Mouse (Mus musculus) limb, embryonic 11.5 days (tissue): ENCODE results near the gene 6030445D17Rik. TPM values are rescaled to one million over a fixed set of nuclear protein-coding genes. Genes with fewer than 3 reads are reported as not detected.

ENCODE experiments used
- ATAC-seq: fragments of 200-750 bp; cut with Nextera tagmentation; 2 replicates; pipeline ENCODE4 v1.8.0; 2017; ENCODE audit warnings: low read depth; ENCODE audit not compliant: insufficient number of reproducible peaks, low FRiP score, low TSS enrichment
- DNase-seq: peaks from one replicate; pipeline ENCODE4 v3.0.0-alpha.2; 2015; ENCODE audit warnings: low spot score
- H3K27ac ChIP-seq: fragments of 300-500 bp; sonication (generic); replicated peaks from 2 replicates; pipeline ENCODE4 v1.5.1; 2014; ENCODE audit warnings: low read depth, mild to moderate bottlenecking, low read length
- H3K27me3 ChIP-seq: fragments of 300-500 bp; sonication (generic); 2 replicates; pipeline ENCODE4 v1.6.1; 2014; ENCODE audit warnings: mild to moderate bottlenecking, low read length, mixed read lengths; ENCODE audit not compliant: control insufficient read depth, insufficient read depth
- H3K36me3 ChIP-seq: fragments of 300-500 bp; sonication (generic); 2 replicates; pipeline ENCODE4 v1.6.1; 2014; ENCODE audit warnings: mild to moderate bottlenecking, low read length, moderate library complexity, mixed read lengths; ENCODE audit not compliant: control insufficient read depth, insufficient read depth
- H3K4me1 ChIP-seq: fragments of 300-500 bp; sonication (generic); 2 replicates; pipeline ENCODE4 v1.6.1; 2014; ENCODE audit warnings: low read length, mixed read lengths; ENCODE audit not compliant: control insufficient read depth, insufficient read depth
- H3K4me2 ChIP-seq: fragments of 300-500 bp; sonication (generic); 2 replicates; pipeline ENCODE4 v1.6.1; 2014; ENCODE audit warnings: low read depth, mild to moderate bottlenecking, moderate library complexity; ENCODE audit not compliant: severe bottlenecking
- H3K4me3 ChIP-seq: fragments of 300-500 bp; sonication (generic); 2 replicates; pipeline ENCODE4 v1.5.1; 2014; ENCODE audit warnings: low read depth, low read length
- H3K9ac ChIP-seq: fragments of 300-500 bp; sonication (generic); 2 replicates; pipeline ENCODE4 v1.6.1; 2014; ENCODE audit warnings: mild to moderate bottlenecking, low read length
- H3K9me3 ChIP-seq: fragments of 300-500 bp; sonication (generic); 2 replicates; pipeline ENCODE4 v1.6.1; 2016; ENCODE audit warnings: low read length; ENCODE audit not compliant: control insufficient read depth
- WGBS: fragments of 180-500 bp; shearing (Covaris S2); extraction: QIAGEN DNeasy Blood & Tissue Kit; methylation state at CpG from one replicate; pipeline ENCODE4 v1.1.7; 2014; 5-methylcytosine and 5-hydroxymethylcytosine counted together
- polyA plus RNA-seq: library from polyadenylated mRNA; unstranded; fragments of >200 nt; fragmentation: Nextera tagmentation; extraction: Ambion mirVana; gene quantifications from 2 replicates; pipeline ENCODE4 v1.2.1, GENCODE M21; 2014

The 6030445D17Rik gene
- polyA plus RNA-seq, 1 experiment from 2014 or later: 0.08 TPM

DNA sequence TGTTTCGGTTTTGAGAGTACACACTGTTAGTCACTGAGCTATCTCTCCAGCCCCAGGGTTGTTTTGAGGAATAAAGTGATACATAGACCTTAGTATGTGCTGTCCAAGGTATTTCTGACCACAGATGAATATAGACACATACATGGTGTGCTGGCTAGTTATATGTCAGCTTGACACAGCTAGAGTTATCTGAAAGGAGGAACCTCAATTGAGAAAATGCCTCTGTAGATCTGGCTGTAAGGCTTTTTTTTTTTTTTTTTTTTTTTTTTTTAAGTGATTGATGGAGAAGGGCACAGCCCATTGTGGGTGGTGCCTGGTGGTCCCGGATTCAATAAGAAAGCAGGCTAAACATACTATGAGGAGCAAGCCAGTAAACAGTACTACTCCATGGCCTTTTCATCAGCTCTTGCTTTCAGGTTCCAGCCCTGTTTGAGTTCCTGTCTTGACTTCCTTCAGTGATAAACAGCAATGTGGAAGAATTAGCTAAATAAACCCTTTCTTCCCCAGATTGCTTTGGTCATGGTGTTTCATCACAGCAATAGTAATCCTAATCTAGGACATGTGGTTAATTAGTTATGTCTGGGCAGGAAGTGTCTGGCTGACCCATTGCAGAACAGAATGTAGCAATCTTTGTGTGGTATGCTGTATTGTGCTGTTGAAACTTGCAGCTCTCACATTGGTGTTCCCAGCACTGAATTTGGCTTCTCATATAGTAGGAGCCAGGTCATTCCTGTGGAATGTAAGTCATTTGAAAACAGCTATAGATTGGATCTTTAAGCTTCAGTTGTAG lies 43.6 kb downstream of the 6030445D17Rik start:
- no peaks in the 10 kb centered on the region for H3K4me1 ChIP-seq
- 74% methylated on average over 2 of the region's 2 CpGs for WGBS
- no peak overlapping the region for H3K4me2 ChIP-seq
- no peak overlapping the region for H3K9ac ChIP-seq
- H3K27me3 ChIP-seq: no peaks in the 10 kb centered on the region
- no peaks in the 10 kb centered on the region for H3K36me3 ChIP-seq
- no peak overlapping the region for H3K4me3 ChIP-seq
- H3K9me3 ChIP-seq: no peaks in the 10 kb centered on the region
- ATAC-seq (no peak), DNase-seq (no peak)
- H3K27ac ChIP-seq: no peak overlapping the region

- H3K9ac ChIP-seq: no peak overlapping the region
- H3K27ac ChIP-seq: no peak overlapping the region
- 83% methylated on average over 1 of the region's 1 CpGs for WGBS
- H3K36me3 ChIP-seq: no peaks in the 10 kb centered on the region
- DNase-seq (no peak), ATAC-seq (no peak)
- no peak overlapping the region for H3K4me2 ChIP-seq
- H3K4me1 ChIP-seq: peaks cover 5% of the 10 kb centered on the region; the same call in 1 of the 2 replicates
- H3K9me3 ChIP-seq: no peaks in the 10 kb centered on the region
- H3K27me3 ChIP-seq: no peaks in the 10 kb centered on the region
- H3K4me3 ChIP-seq: no peak overlapping the region
Measured at GRCm38 (mm10) chr4:136509857-136510256, 47.8 kb downstream of the 6030445D17Rik start.

- 65% methylated on average over 4 of the region's 4 CpGs for WGBS
- Histone ChIP-seq H3K27me3 (no peaks in the 10 kb centered on the region), H3K9me3 (no peaks in the 10 kb centered on the region), H3K4me1 (peaks cover 5% of the 10 kb centered on the region; the same call in 1 of the 2 replicates), H3K36me3 (no peaks in the 10 kb centered on the region), H3K27ac (no peak overlapping the region), H3K4me3 (no peak overlapping the region), H3K9ac (no peak overlapping the region), H3K4me2 (no peak overlapping the region)
- ATAC-seq: no peak
- DNase-seq: no peak
Measured at GRCm38 (mm10) chr4:136511708-136512107, 49.7 kb downstream of the 6030445D17Rik start.

DNA sequence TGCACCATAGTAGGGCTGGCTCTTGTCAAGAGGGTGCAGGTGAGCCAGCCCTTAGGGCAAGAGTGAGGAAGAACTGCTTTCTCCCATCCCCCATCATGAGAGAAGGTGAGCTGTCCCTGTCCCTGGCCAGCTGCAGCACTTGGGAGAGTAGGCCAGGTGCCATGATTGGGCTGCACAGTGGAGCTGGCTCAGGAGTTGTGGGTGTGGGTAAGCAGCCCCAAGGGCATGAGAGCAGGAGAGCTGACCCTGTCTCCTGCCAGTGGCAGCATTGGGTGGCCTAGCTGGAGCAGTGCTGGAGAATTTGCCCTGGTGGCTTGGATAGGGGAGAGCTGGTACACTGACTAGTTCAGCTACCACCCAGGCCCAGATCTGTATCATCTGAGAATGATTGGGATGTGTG lies 50.9 kb downstream of the 6030445D17Rik start:
- Histone ChIP-seq H3K27ac (no peak overlapping the region), H3K4me3 (no peak overlapping the region)
- no peak for ATAC-seq

More for the DNA sequence above, 50.9 kb downstream of the 6030445D17Rik start:
- H3K4me2 ChIP-seq: no peak overlapping the region
- no peak overlapping the region for H3K9ac ChIP-seq
- no peaks in the 10 kb centered on the region for H3K9me3 ChIP-seq
- H3K4me1 ChIP-seq: peaks cover 5% of the 10 kb centered on the region; the same call in 1 of the 2 replicates
- H3K36me3 ChIP-seq: no peaks in the 10 kb centered on the region
- DNase-seq: no peak
- no peaks in the 10 kb centered on the region for H3K27me3 ChIP-seq

Other genes with a start within 250 kb of the 6030445D17Rik start
- 3.1 and 3.8 TPM in 2 replicates for gene Tcea3, start 214.5 kb upstream of the 6030445D17Rik start, polyA plus RNA-seq
- 25.3 and 26.0 TPM in 2 replicates for gene Zfp46, start 177.6 kb upstream of the 6030445D17Rik start, polyA plus RNA-seq
- gene Hnrnpr, start 151.3 kb upstream of the 6030445D17Rik start, polyA plus RNA-seq: 192 and 196 TPM in 2 replicates
- 0.15 TPM in 1 of 2 replicates, not detected in the other for gene Htr1d, start 38.7 kb upstream of the 6030445D17Rik start, polyA plus RNA-seq
- 134 and 137 TPM in 2 replicates for gene Luzp1, start 7.5 kb downstream of the 6030445D17Rik start, polyA plus RNA-seq
- gene Kdm1a, start 140.5 kb downstream of the 6030445D17Rik start, polyA plus RNA-seq: 75.3 and 82.3 TPM in 2 replicates
- gene Tex46, start 148.2 kb downstream of the 6030445D17Rik start, polyA plus RNA-seq: not detected in 2 replicates
- not detected in 2 replicates for gene Lactbl1, start 160.4 kb downstream of the 6030445D17Rik start, polyA plus RNA-seq